In the genomic region with DNA sequence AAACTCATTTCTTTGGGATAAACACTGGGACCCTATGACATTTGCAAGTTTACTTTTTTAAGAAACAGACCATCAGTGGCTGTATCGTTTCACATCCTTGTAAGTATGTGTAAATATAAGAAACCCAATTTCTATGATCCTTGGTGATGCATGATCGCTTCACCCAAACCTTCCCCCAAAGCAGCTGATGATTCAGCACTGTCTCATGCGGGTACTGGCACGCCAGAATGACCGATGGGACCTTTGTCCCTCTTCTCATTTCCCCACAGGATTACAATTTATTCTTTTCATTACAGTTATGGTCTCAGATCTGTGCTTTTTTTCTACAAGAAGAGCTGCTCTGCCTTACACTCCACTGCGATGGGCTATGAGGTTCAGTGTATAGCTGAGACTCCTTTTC, we compare ENCODE assay signal across 20 mouse cellular contexts.
"Had no signal": no experiment of that assay in that cellular context is flagged by ENCODE, and none has a peak within 500 bp of the region (broad histone marks: within the 10 kb centered on the region; RNA-seq: fewer than 3 reads in every experiment).

No protein-coding gene starts in this region.

- H3K4me3 ChIP-seq: layer of hippocampus, adult 2 months; liver, embryonic 12.5 days; liver, embryonic 15.5 days; lung, embryonic 15.5 days; megakaryocyte, embryonic 14.5 days; midbrain, embryonic 10.5 days; neural tube, embryonic 12.5 days; neural tube, embryonic 15.5 days; stomach, embryonic 15.5 days had no signal

- ATAC-seq: liver, embryonic 12.5 days had no signal

- H3K27me3 ChIP-seq: liver, embryonic 12.5 days; liver, embryonic 15.5 days; lung, embryonic 15.5 days; megakaryocyte, embryonic 14.5 days; neural tube, embryonic 12.5 days; neural tube, embryonic 15.5 days; stomach, embryonic 15.5 days had no signal

- H3K9ac ChIP-seq: liver, embryonic 12.5 days; liver, embryonic 15.5 days; lung, embryonic 15.5 days; neural tube, embryonic 12.5 days; neural tube, embryonic 15.5 days; stomach, embryonic 15.5 days had no signal

- H3K27ac ChIP-seq: layer of hippocampus, adult 2 months; liver, embryonic 12.5 days; liver, embryonic 15.5 days; lung, embryonic 15.5 days; midbrain, embryonic 10.5 days; neural tube, embryonic 12.5 days; neural tube, embryonic 15.5 days; stomach, embryonic 15.5 days had no signal

- H3K4me1 ChIP-seq: liver, embryonic 12.5 days; liver, embryonic 15.5 days; lung, embryonic 15.5 days; megakaryocyte, embryonic 14.5 days; midbrain, embryonic 10.5 days; neural tube, embryonic 12.5 days; neural tube, embryonic 15.5 days; stomach, embryonic 15.5 days had no signal

- H3K9me3 ChIP-seq: liver, embryonic 12.5 days; liver, embryonic 15.5 days; lung, embryonic 15.5 days; megakaryocyte, embryonic 14.5 days; midbrain, embryonic 10.5 days; neural tube, embryonic 12.5 days; neural tube, embryonic 15.5 days; stomach, embryonic 15.5 days had no signal

- DNase-seq: kidney, adult 9 months; kidney, postnatal 25 days; layer of hippocampus, adult 9-11 months; lung, adult 18-20 months; lung, postnatal 10 days; lung, postnatal 36 days; midbrain, embryonic 14.5 days; right cerebral cortex, adult 18-20 months; right cerebral cortex, postnatal 14 days; spleen, adult 18-20 months; thymus, postnatal 25 days had no signal

- H3K4me2 ChIP-seq: liver, embryonic 12.5 days; liver, embryonic 15.5 days; lung, embryonic 15.5 days; neural tube, embryonic 12.5 days; neural tube, embryonic 15.5 days; stomach, embryonic 15.5 days had no signal
